Mouse (Mus musculus): ENCODE measurements around the gene Trf. TPM values are rescaled to one million over a fixed set of nuclear protein-coding genes. Genes with fewer than 3 reads are reported as not detected.

Trf gene
- polyA plus RNA-seq, 1 experiment: not detected

DNA sequence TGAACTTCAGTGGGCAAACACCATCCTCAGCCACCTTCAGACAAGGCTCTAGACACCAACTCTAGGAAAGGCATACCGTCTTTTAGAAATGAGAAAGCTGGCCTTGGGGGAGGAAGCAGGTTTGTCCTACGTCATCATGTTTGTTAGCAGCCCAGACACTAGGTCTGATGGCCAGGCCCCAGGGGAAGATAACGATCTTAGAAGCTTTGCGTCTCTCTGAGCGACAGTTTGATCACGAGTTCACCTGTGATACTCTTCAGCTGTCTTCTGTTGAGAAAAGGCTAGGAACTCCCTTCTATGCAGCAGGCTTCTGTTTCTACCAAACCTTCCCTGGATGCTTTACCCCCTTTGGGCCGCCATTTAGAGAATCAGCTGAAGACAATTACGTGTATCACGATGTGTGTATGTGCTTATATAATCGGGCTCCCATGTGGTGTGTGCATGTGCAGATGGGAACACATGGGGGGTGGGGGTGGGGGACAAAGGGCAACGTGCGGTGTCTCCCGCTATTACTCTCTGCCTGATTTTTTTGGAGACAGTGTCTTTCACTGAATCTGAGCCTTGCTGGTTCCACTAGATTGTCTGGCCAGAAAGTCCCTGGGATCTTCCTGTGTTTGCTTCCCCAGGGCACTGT is 1.8 kb downstream of the Trf start:
- Histone ChIP-seq H3K27ac (ENCODE audit: insufficient read depth, low read depth, low read length) (no peak overlapping the region), H3K4me3 (ENCODE audit: insufficient read depth, low read depth, low read length) (no peak overlapping the region), H3K4me1 (ENCODE audit: control insufficient read depth, insufficient read depth, low read length) (peaks cover 8% of the 10 kb centered on the region)
- TF ChIP-seq POLR2A (IDR thresholded peaks at IDR 0.05; ENCODE audit: insufficient read depth, low read depth, low read length) (no peak), CTCF (IDR thresholded peaks at IDR 0.05; ENCODE audit: insufficient read depth, low read depth, low read length) (no peak)
- WGBS: 81% methylated on average over 13 of the region's 13 CpGs

DNA sequence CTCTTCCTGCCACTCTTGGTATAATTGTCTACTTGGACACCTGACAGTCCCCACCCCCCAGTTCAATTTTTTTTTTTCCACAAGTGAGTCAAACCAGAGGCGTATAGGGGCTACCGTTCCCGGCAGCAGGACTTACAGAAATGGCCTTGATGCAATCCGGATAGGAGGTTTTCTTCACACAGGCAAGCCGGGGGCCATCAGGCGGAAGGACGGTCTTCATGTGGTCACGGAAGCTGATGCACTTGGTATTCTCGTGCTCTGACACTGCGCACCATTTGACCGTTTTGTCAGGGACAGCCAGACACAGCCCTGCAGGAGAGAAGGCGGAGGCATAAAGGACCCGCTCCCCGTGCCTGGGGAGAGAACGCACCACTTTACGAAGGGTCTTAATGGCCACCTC is 2.5 kb downstream of the Trf start:
- WGBS: 95% methylated on average over 16 of the region's 16 CpGs
- Histone ChIP-seq H3K27ac (ENCODE audit: insufficient read depth, low read depth, low read length) (no peak overlapping the region), H3K4me3 (ENCODE audit: insufficient read depth, low read depth, low read length) (no peak overlapping the region), H3K4me1 (ENCODE audit: control insufficient read depth, insufficient read depth, low read length) (peaks cover 8% of the 10 kb centered on the region)
- no peak for TF ChIP-seq CTCF (IDR thresholded peaks at IDR 0.05; ENCODE audit: insufficient read depth, low read depth, low read length)
- TF ChIP-seq POLR2A (IDR thresholded peaks at IDR 0.05; ENCODE audit: insufficient read depth, low read depth, low read length): no peak

DNA sequence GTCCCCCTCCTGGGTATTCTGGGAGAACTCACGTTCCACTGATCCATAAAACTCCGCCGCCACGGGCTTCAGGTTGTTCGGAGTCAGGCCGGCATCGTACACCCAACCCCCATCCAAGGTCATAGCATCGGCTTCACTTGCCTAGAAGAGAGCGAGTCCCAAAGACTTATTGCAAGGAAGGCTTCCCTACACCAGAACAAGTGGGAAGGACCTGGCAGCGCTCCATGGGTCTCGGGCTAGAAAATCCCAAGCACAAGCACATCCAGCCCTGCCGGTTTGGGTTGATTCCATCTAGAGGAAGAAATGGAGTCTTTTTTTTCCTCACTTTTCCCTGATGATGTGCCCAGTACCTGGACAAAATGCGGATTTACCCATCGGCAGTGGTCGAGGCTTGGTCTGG is 3.4 kb downstream of the Trf start:
- Histone ChIP-seq H3K27ac (ENCODE audit: insufficient read depth, low read depth, low read length) (no peak overlapping the region), H3K4me1 (ENCODE audit: control insufficient read depth, insufficient read depth, low read length) (peaks cover 8% of the 10 kb centered on the region), H3K4me3 (ENCODE audit: insufficient read depth, low read depth, low read length) (no peak overlapping the region)
- 87% methylated on average over 15 of the region's 15 CpGs for WGBS
- no peak for TF ChIP-seq POLR2A (IDR thresholded peaks at IDR 0.05; ENCODE audit: insufficient read depth, low read depth, low read length)
- TF ChIP-seq CTCF (IDR thresholded peaks at IDR 0.05; ENCODE audit: insufficient read depth, low read depth, low read length): no peak

DNA sequence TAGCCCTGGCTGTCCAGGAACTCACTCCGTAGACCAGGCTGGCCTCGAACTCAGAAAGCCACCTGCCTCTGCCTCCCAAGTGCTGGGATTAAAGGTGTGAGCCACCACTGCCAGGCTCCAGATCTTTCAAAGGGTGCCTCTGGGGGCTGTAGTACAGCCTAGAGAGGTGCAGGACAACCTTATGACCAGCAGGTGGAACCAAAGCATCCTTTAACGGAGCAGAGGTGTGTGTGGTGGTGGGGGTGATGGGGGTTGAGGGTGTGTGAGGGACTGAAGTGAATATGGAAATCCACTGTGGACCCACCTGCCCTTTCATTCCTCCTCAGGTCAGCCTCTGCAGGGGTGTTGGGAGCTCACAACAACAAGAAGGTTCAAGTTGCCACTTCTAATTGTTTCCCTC is 4.8 kb downstream of the Trf start:
- Histone ChIP-seq H3K27ac (ENCODE audit: insufficient read depth, low read depth, low read length) (no peak overlapping the region), H3K4me3 (ENCODE audit: insufficient read depth, low read depth, low read length) (no peak overlapping the region), H3K4me1 (ENCODE audit: control insufficient read depth, insufficient read depth, low read length) (peaks cover 5% of the 10 kb centered on the region)
- 70% methylated on average over 3 of the region's 3 CpGs for WGBS
- no peak for TF ChIP-seq CTCF (IDR thresholded peaks at IDR 0.05; ENCODE audit: insufficient read depth, low read depth, low read length)

DNA sequence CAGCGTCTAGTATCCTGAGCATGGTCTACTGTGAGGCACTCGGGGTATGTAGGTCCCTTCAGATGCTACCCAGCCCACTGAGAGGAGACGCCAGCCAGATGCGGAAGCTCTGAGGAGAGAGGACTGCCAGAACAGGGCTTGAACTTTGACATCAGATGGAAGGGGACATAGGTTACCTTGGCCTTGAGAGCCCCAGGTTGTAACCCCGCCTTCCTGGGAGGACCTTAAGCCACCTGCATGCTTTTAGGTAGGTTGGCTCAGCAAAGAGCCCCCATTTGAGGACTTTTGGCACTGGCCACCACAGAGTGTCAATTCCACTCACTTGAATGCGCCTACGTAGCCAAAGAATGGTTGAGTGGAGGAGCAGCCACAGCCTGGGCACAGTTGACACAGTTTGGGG is 5.5 kb downstream of the Trf start:
- Histone ChIP-seq H3K4me3 (ENCODE audit: insufficient read depth, low read depth, low read length) (no peak overlapping the region), H3K4me1 (ENCODE audit: control insufficient read depth, insufficient read depth, low read length) (no peaks in the 10 kb centered on the region), H3K27ac (ENCODE audit: insufficient read depth, low read depth, low read length) (no peak overlapping the region)
- TF ChIP-seq POLR2A (IDR thresholded peaks at IDR 0.05; ENCODE audit: insufficient read depth, low read depth, low read length): no peak
- 97% methylated on average over 7 of the region's 7 CpGs for WGBS

DNA sequence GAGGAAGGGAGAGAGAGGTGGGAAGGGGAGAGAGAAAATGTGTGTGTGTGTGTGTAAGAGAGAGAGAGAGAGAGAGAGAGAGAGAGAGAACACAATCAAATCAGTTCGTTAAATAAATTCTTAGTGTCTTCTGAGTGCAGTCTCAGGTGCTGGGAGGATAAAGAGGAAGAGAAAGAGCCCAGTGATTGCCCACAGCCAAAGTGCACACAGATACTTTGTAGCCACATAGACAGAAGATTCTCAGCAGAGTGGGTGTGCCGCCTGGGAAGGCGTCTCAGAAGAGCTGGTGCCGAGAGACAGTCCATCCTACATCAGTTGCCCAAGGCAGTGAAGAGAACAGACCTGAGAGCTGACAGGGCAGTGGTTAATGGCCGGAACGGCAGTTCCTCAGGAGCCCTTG is 16.0 kb downstream of the Trf start:
- Histone ChIP-seq H3K27ac (ENCODE audit: insufficient read depth, low read depth, low read length) (no peak overlapping the region), H3K4me3 (ENCODE audit: insufficient read depth, low read depth, low read length) (no peak overlapping the region), H3K4me1 (ENCODE audit: control insufficient read depth, insufficient read depth, low read length) (no peaks in the 10 kb centered on the region)
- 90% methylated on average over 6 of the region's 6 CpGs for WGBS
- TF ChIP-seq POLR2A (IDR thresholded peaks at IDR 0.05; ENCODE audit: insufficient read depth, low read depth, low read length) (no peak), CTCF (IDR thresholded peaks at IDR 0.05; ENCODE audit: insufficient read depth, low read depth, low read length) (no peak)

DNA sequence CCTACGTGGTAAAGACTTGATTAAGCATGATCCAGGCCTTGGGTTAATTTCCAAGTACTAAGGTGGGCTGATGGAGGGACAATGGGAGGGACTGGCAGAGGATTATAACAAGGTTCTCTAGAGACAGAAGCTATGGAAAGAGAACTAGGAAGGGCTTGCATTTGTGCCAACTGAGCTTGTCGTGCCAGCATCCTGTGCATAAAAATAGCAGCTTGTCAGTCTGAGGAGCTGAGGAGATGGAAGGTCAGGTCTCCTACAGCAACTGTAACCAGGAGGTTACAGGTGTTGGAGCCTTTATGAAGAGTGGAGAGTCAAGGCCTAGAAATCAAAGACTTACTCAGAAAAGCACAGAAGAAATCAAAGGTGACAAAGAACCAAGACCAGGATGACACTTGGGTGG is 16.6 kb downstream of the Trf start:
- 62% methylated on average over 2 of the region's 2 CpGs for WGBS

DNA sequence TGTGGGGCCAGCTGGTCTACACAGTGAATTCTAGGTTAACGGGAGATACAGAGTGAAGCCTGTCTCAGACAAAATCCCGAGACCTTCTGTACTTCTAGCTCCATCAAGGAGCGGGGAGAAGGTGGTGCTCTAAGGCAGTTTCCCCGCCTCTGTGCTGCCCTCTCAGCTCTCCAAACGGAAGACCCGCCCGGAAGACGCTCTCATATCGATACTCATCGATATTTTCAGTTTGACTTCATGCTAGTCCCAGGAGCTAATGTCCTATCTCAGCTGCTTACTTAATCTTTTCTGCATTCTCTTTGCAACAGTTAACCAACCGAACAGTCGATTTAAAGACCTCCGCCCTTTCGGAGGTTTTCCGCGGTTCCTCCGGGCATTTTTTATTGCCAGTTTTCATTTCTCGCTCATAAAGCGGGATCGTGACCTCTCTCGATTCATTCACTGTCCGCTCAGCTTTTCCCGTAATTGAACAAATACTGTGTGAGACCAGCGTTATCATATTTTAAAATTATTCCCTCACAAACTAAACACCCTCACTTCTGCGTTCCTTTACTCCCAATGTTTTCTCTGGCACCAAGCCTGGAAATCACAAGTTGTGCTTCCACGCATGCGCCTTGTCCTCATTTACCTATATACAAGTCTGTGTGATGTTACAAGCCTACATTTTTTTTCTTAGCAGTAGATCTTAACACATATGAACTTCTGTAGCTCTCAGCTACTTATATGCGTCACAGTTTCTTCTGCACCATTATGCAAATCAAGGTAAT is 17.4 kb downstream of the Trf start:
- 79% methylated on average over 28 of the region's 28 CpGs for WGBS
- H3K4me3 ChIP-seq (ENCODE audit: insufficient read depth, low read depth, low read length): no peak overlapping the region
- peaks cover 2% of the 10 kb centered on the region; the same call in 1 of the 2 replicates for H3K4me1 ChIP-seq (ENCODE audit: control insufficient read depth, insufficient read depth, low read length)
- H3K27ac ChIP-seq (ENCODE audit: insufficient read depth, low read depth, low read length): no peak overlapping the region
- TF ChIP-seq POLR2A (IDR thresholded peaks at IDR 0.05; ENCODE audit: insufficient read depth, low read depth, low read length) (no peak), CTCF (IDR thresholded peaks at IDR 0.05; ENCODE audit: insufficient read depth, low read depth, low read length) (no peak)

More for the DNA sequence above, 16.6 kb downstream of the Trf start:
- no peak for TF ChIP-seq POLR2A (IDR thresholded peaks at IDR 0.05; ENCODE audit: insufficient read depth, low read depth, low read length)
- no peak for TF ChIP-seq CTCF (IDR thresholded peaks at IDR 0.05; ENCODE audit: insufficient read depth, low read depth, low read length)
- no peak overlapping the region for H3K4me3 ChIP-seq (ENCODE audit: insufficient read depth, low read depth, low read length)
- H3K27ac ChIP-seq (ENCODE audit: insufficient read depth, low read depth, low read length): no peak overlapping the region
- H3K4me1 ChIP-seq (ENCODE audit: control insufficient read depth, insufficient read depth, low read length): no peaks in the 10 kb centered on the region

DNA sequence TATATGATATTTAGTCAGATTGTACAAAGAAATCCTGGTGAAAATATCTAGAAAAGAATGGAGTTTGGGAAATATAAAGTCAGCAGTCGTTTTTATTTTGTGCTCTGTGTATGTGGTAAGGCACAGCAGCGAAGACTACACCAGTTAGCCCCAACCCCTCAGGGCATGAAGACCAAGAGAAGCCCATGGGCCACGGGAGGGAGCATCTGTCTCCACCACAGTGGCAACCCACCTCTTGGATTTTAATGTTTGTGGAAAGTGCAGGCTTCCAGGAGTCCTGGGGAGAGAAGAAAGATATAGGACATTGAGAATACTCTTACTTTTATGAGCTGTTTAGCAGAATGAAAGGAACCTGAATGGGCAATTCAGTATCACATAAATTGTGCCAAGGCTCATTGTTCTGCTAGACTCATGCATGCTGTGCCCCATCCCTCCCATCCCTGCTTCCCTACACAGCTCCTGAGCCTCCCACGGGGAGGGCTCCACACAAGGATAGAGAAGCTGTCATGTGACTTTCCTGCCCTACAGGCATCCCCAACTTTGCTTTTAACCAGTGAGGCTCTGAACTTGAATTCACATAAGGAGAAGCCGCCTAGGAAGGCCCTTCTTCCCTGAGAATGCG is 21.3 kb downstream of the Trf start:
- TF ChIP-seq POLR2A (IDR thresholded peaks at IDR 0.05; ENCODE audit: insufficient read depth, low read depth, low read length) (no peak), CTCF (IDR thresholded peaks at IDR 0.05; ENCODE audit: insufficient read depth, low read depth, low read length) (no peak)
- H3K27ac ChIP-seq (ENCODE audit: insufficient read depth, low read depth, low read length): no peak overlapping the region
- 67% methylated on average over 6 of the region's 6 CpGs for WGBS
- no peak overlapping the region for H3K4me3 ChIP-seq (ENCODE audit: insufficient read depth, low read depth, low read length)
- H3K4me1 ChIP-seq (ENCODE audit: control insufficient read depth, insufficient read depth, low read length): peaks cover 2% of the 10 kb centered on the region; the same call in 1 of the 2 replicates

Measured in olfactory bulb, adult 2 months (tissue).